Mouse (Mus musculus) cerebellum, adult 2 months (tissue): ENCODE measurements around the gene Arhgef12.

Source experiments
- CTCF ChIP-seq: fragments of 200-500 bp; IDR thresholded peaks from 2 replicates; pipeline ENCODE4 v1.5.1; 2011; ENCODE audit warnings: low read depth, mild to moderate bottlenecking, control low read depth, low read length, moderate library complexity, borderline replicate concordance; ENCODE audit not compliant: insufficient read depth
- POLR2A ChIP-seq: fragments of 200-500 bp; IDR thresholded peaks from 2 replicates; pipeline ENCODE4 v1.6.1; 2011; ENCODE audit warnings: low read length, control low read depth, borderline replicate concordance; ENCODE audit not compliant: insufficient read depth

DNA sequence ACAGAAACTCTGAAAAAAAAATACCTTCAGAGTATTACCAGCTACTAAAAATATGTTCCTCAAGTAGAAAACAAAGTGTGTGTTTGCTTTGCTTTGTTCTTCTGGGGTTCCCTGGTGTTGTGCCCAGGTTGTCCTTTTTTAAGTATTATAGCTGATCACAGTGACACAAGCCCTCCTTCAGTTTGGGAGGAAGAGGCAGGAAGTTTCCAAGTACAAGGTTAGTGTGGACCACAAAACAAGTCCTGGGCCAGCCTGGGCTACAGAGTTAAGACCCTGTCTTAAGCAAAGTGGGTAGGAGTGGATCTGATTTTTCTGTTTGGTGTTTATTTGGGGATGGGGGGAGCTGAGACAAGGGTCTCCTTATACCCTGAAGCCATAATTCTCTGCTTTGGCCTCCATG lies 62.6 kb downstream of the Arhgef12 start:
- no peak for TF ChIP-seq POLR2A
- no peak for TF ChIP-seq CTCF
